Mouse (Mus musculus): ENCODE measurements around the gene Map3k10. TPM values are rescaled to one million over a fixed set of nuclear protein-coding genes. Genes with fewer than 3 reads are reported as not detected.

Map3k10 gene
- polyA plus RNA-seq, 1 experiment = 39.4 TPM

- no peaks in the 10 kb centered on the region for H3K79me2 ChIP-seq (ENCODE audit: control insufficient read depth, insufficient read depth)
- H3ac ChIP-seq (ENCODE audit: control insufficient read depth, insufficient read length) = no peak overlapping the region
- no peaks in the 10 kb centered on the region for H3K36me3 ChIP-seq (ENCODE audit: control insufficient read depth, insufficient read depth)
- TF ChIP-seq MAX (IDR thresholded peaks at IDR 0.05; ENCODE audit: low read depth) = no peak
- no peak for TF ChIP-seq REST (IDR thresholded peaks at IDR 0.05; ENCODE audit: insufficient read depth, insufficient read length)
- TF ChIP-seq E2F4 (IDR thresholded peaks at IDR 0.05; ENCODE audit: insufficient read depth) = no peak
- no peak for TF ChIP-seq MYOG (IDR thresholded peaks at IDR 0.05; ENCODE audit: control insufficient read depth in 1 of 3, insufficient read depth in 1 of 3, insufficient read length in 2 of 3, low read depth in 2 of 3)
- no peak for TF ChIP-seq TCF3 (IDR thresholded peaks at IDR 0.05; ENCODE audit: insufficient read length, low read depth)
- TF ChIP-seq POLR2A (IDR thresholded peaks at IDR 0.05; ENCODE audit: insufficient read length, low read depth) = no peak
- no peak for TF ChIP-seq POLR2AphosphoS2 (IDR thresholded peaks at IDR 0.05; ENCODE audit: insufficient read length, low read depth)
- no peak for TF ChIP-seq CEBPB (IDR thresholded peaks at IDR 0.05; ENCODE audit: insufficient read depth, poor library complexity, severe bottlenecking)
- TF ChIP-seq MYOD1 (IDR thresholded peaks at IDR 0.05; ENCODE audit: control insufficient read depth in 1 of 3, insufficient read length in 2 of 3, low read depth in 2 of 3) = no peak
- TF ChIP-seq TCF12 (IDR thresholded peaks at IDR 0.05; ENCODE audit: insufficient read depth, poor library complexity, severe bottlenecking) = no peak
- no peak for TF ChIP-seq USF1 (IDR thresholded peaks at IDR 0.05; ENCODE audit: low read depth)
- no peak overlapping the region for H3K4me3 ChIP-seq
- no peak overlapping the region for H3K4me2 ChIP-seq (ENCODE audit: low read depth)
- H3K27me3 ChIP-seq (ENCODE audit: control insufficient read depth, insufficient read depth, insufficient read length) = peaks cover 11% of the 10 kb centered on the region
Measured at GRCm38 (mm10) chr7:27657824-27658395, 16.5 kb downstream of the Map3k10 start.

- no peaks in the 10 kb centered on the region for H3K36me3 ChIP-seq (ENCODE audit: control insufficient read depth, insufficient read depth)
- TF ChIP-seq TCF3 (IDR thresholded peaks at IDR 0.05; ENCODE audit: insufficient read length, low read depth) = no peak
- TF ChIP-seq MYOG (IDR thresholded peaks at IDR 0.05; ENCODE audit: control insufficient read depth in 1 of 3, insufficient read depth in 1 of 3, insufficient read length in 2 of 3, low read depth in 2 of 3) = no peak
- no peak for TF ChIP-seq SRF (IDR thresholded peaks at IDR 0.05; ENCODE audit: control insufficient read depth, insufficient read length, low read depth)
- TF ChIP-seq MAX (IDR thresholded peaks at IDR 0.05; ENCODE audit: low read depth) = no peak
- H3K4me3 ChIP-seq = no peak overlapping the region
- peaks cover 18% of the 10 kb centered on the region for H3K27me3 ChIP-seq (ENCODE audit: control insufficient read depth, insufficient read depth, insufficient read length)
- H3K4me2 ChIP-seq (ENCODE audit: low read depth) = no peak overlapping the region
- H3K79me2 ChIP-seq (ENCODE audit: control insufficient read depth, insufficient read depth) = no peaks in the 10 kb centered on the region
- H3ac ChIP-seq (ENCODE audit: control insufficient read depth, insufficient read length) = no peak overlapping the region
Measured at GRCm38 (mm10) chr7:27656600-27656999, 17.8 kb downstream of the Map3k10 start.

- no peak for TF ChIP-seq MAX (IDR thresholded peaks at IDR 0.05; ENCODE audit: low read depth)
- TF ChIP-seq TCF12 (IDR thresholded peaks at IDR 0.05; ENCODE audit: insufficient read depth, poor library complexity, severe bottlenecking) = no peak
- TF ChIP-seq SRF (IDR thresholded peaks at IDR 0.05; ENCODE audit: control insufficient read depth, insufficient read length, low read depth) = no peak
- no peak for TF ChIP-seq TCF3 (IDR thresholded peaks at IDR 0.05; ENCODE audit: insufficient read length, low read depth)
- no peak for TF ChIP-seq CEBPB (IDR thresholded peaks at IDR 0.05; ENCODE audit: insufficient read depth, poor library complexity, severe bottlenecking)
- no peak for TF ChIP-seq REST (IDR thresholded peaks at IDR 0.05; ENCODE audit: insufficient read depth, insufficient read length)
- no peak for TF ChIP-seq MYOG (IDR thresholded peaks at IDR 0.05; ENCODE audit: control insufficient read depth in 1 of 3, insufficient read depth in 1 of 3, insufficient read length in 2 of 3, low read depth in 2 of 3)
- no peak for TF ChIP-seq POLR2A (IDR thresholded peaks at IDR 0.05; ENCODE audit: insufficient read length, low read depth)
- TF ChIP-seq USF1 (IDR thresholded peaks at IDR 0.05; ENCODE audit: low read depth) = no peak
- TF ChIP-seq MYOD1 (IDR thresholded peaks at IDR 0.05; ENCODE audit: control insufficient read depth in 1 of 3, insufficient read length in 2 of 3, low read depth in 2 of 3) = no peak
- TF ChIP-seq POLR2AphosphoS2 (IDR thresholded peaks at IDR 0.05; ENCODE audit: insufficient read length, low read depth) = no peak
- no peak for TF ChIP-seq E2F4 (IDR thresholded peaks at IDR 0.05; ENCODE audit: insufficient read depth)
- Histone ChIP-seq H3K4me3 (no peak overlapping the region), H3K36me3 (ENCODE audit: control insufficient read depth, insufficient read depth) (no peaks in the 10 kb centered on the region), H3K79me2 (ENCODE audit: control insufficient read depth, insufficient read depth) (no peaks in the 10 kb centered on the region), H3ac (ENCODE audit: control insufficient read depth, insufficient read length) (no peak overlapping the region), H3K4me2 (ENCODE audit: low read depth) (no peak overlapping the region), H3K27me3 (ENCODE audit: control insufficient read depth, insufficient read depth, insufficient read length) (peaks cover 18% of the 10 kb centered on the region)
Measured at GRCm38 (mm10) chr7:27655545-27655944, 18.9 kb downstream of the Map3k10 start.

DNA sequence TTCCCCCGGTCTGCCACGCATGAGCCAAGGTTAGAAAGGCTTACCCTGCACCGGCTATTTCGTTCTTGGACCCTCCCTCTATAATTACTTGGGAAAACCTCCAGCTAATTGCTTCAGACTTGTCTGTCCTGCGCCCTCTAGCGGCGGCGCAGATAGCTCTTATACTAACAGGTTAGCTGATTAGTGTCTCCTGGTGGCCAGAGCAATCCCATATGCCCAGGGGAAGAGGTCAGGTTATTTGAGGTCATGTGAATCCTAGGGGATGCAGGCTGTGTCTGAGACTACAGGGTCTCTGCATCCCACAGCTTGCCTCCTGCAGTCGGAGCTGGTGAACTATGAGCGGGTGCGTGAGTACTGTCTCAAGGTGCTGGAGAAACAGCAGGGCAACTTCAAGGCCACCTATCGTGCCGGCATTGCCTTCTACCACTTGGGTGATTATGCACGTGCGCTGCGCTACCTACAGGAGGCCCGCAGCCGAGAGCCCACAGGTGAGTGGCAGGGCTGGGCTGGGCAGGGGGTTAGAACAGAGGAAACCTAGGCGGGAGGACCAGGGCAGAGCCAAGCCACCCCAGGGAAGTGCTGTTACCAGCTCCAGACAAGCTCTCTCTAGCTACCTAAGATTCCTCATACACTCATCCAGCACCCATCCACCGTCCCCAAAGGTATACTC is 19.7 kb downstream of the Map3k10 start:
- no peak for TF ChIP-seq SRF (IDR thresholded peaks at IDR 0.05; ENCODE audit: control insufficient read depth, insufficient read length, low read depth)
- TF ChIP-seq E2F4 (IDR thresholded peaks at IDR 0.05; ENCODE audit: insufficient read depth) = no peak
- TF ChIP-seq CEBPB (IDR thresholded peaks at IDR 0.05; ENCODE audit: insufficient read depth, poor library complexity, severe bottlenecking) = no peak
- TF ChIP-seq MAX (IDR thresholded peaks at IDR 0.05; ENCODE audit: low read depth) = no peak
- no peaks in the 10 kb centered on the region for H3K79me2 ChIP-seq (ENCODE audit: control insufficient read depth, insufficient read depth)
- H3K4me3 ChIP-seq = no peak overlapping the region
- H3K27me3 ChIP-seq (ENCODE audit: control insufficient read depth, insufficient read depth, insufficient read length) = peaks cover 18% of the 10 kb centered on the region
- no peak overlapping the region for H3K4me2 ChIP-seq (ENCODE audit: low read depth)
- H3K36me3 ChIP-seq (ENCODE audit: control insufficient read depth, insufficient read depth) = no peaks in the 10 kb centered on the region
- H3ac ChIP-seq (ENCODE audit: control insufficient read depth, insufficient read length) = no peak overlapping the region
